Mouse (Mus musculus) neural tube, embryonic 15.5 days (tissue): Measurements from ENCODE around the gene Cdkn2aipnl. TPM values are rescaled to one million over a fixed set of nuclear protein-coding genes. Genes with fewer than 3 reads are reported as not detected.

Experiments
- ATAC-seq: fragments of 200-750 bp; cut with Nextera tagmentation; 2 replicates; pipeline ENCODE4 v1.8.0; 2017; ENCODE audit warnings: mild to moderate bottlenecking, moderate TSS enrichment, moderate library complexity; ENCODE audit not compliant: low FRiP score
- H3K27ac ChIP-seq: fragments of 300-500 bp; sonication (generic); replicated peaks from 2 replicates; pipeline ENCODE4 v1.5.1; 2015; ENCODE audit warnings: mild to moderate bottlenecking, inconsistent platforms
- H3K27me3 ChIP-seq: fragments of 300-500 bp; sonication (generic); replicated peaks from 2 replicates; pipeline ENCODE4 v1.6.1; 2015; ENCODE audit warnings: inconsistent platforms
- H3K36me3 ChIP-seq: fragments of 300-500 bp; sonication (generic); 2 replicates; pipeline ENCODE4 v1.6.1; 2015; ENCODE audit warnings: inconsistent platforms
- H3K4me1 ChIP-seq: fragments of 300-500 bp; sonication (generic); 2 replicates; pipeline ENCODE4 v1.6.1; 2015; ENCODE audit warnings: inconsistent platforms
- H3K4me2 ChIP-seq: fragments of 300-500 bp; sonication (generic); 2 replicates; pipeline ENCODE4 v1.6.1; 2015; ENCODE audit warnings: inconsistent platforms, mild to moderate bottlenecking, moderate library complexity
- H3K4me3 ChIP-seq: fragments of 300-500 bp; sonication (generic); replicated peaks from 2 replicates; pipeline ENCODE4 v1.5.1; 2015; ENCODE audit warnings: mild to moderate bottlenecking, inconsistent platforms
- H3K9ac ChIP-seq: fragments of 300-500 bp; sonication (generic); replicated peaks from 2 replicates; pipeline ENCODE4 v1.6.1; 2015; ENCODE audit warnings: mild to moderate bottlenecking, inconsistent platforms
- H3K9me3 ChIP-seq: fragments of 300-500 bp; sonication (generic); replicated peaks from 2 replicates; pipeline ENCODE4 v1.6.1; 2016; ENCODE audit warnings: inconsistent platforms
- WGBS: fragments of 180-500 bp; shearing (Covaris S2); methylation state at CpG from one replicate; pipeline ENCODE4 v1.1.7; 2015; ENCODE audit warnings: mixed read lengths; 5-methylcytosine and 5-hydroxymethylcytosine counted together
- polyA plus RNA-seq: library from polyadenylated mRNA; unstranded; fragments of >200 nt; fragmentation: Nextera tagmentation; extraction: Ambion mirVana; gene quantifications from 2 replicates; pipeline ENCODE4 v1.2.1, GENCODE M21; 2015

The Cdkn2aipnl gene
- polyA plus RNA-seq, 1 experiment from 2014 or later, result 124 TPM

- H3K27ac ChIP-seq, result peak overlapping the region; percentile 99
- H3K36me3 ChIP-seq, result peaks cover 24% of the 10 kb centered on the region
- under 1% methylated on average over 29 of the region's 29 CpGs for WGBS
- peak overlapping the region; percentile 94 for H3K4me2 ChIP-seq
- H3K9me3 ChIP-seq, result no peaks in the 10 kb centered on the region
- H3K9ac ChIP-seq, result peak overlapping the region; percentile 99
- no peaks in the 10 kb centered on the region for H3K27me3 ChIP-seq
- ATAC-seq, result peak; percentile 66
- peak overlapping the region; percentile 98 for H3K4me3 ChIP-seq
- peaks cover 52% of the 10 kb centered on the region for H3K4me1 ChIP-seq
Measured at GRCm38 (mm10) chr11:51999611-52000289, 32.3 kb downstream of the Cdkn2aipnl start.

- Histone ChIP-seq H3K4me2 (peak within 1 kb of the TSS; percentile 94), H3K4me3 (peak within 1 kb of the TSS; percentile 98), H3K9ac (peak within 1 kb of the TSS; percentile 99), H3K9me3 (no peaks in the 10 kb centered on the region), H3K27ac (peak within 1 kb of the TSS; percentile 99), H3K4me1 (peaks cover 53% of the 10 kb centered on the region), H3K36me3 (peaks cover 17% of the 10 kb centered on the region), H3K27me3 (no peaks in the 10 kb centered on the region)
- WGBS, result under 1% methylated on average over 63 of the region's 63 CpGs
- ATAC-seq, result peak; percentile 84
Measured at GRCm38 (mm10) chr11:52000290-52000962, 33.0 kb downstream of the Cdkn2aipnl start, which contains the start of gene Ube2b. Gene Ube2b (minus strand): TSS chr11:52000762.

GRCm38 (mm10) chr11:52001341-52001740 lies 33.9 kb downstream of the Cdkn2aipnl start:
- Histone ChIP-seq H3K4me2 (peak overlapping the region; percentile 94), H3K4me1 (peaks cover 55% of the 10 kb centered on the region), H3K4me3 (peak overlapping the region; percentile 98), H3K27ac (peak overlapping the region; percentile 99), H3K9ac (peak overlapping the region; percentile 44; the same call in 1 of the 2 replicates), H3K27me3 (no peaks in the 10 kb centered on the region), H3K36me3 (peaks cover 9% of the 10 kb centered on the region), H3K9me3 (no peaks in the 10 kb centered on the region)
- ATAC-seq, result no peak
- WGBS, result 71% methylated on average over 10 of the region's 10 CpGs

GRCm38 (mm10) chr11:52001861-52002260 lies 34.4 kb downstream of the Cdkn2aipnl start:
- Histone ChIP-seq H3K4me3 (no peak overlapping the region), H3K36me3 (peaks cover 5% of the 10 kb centered on the region), H3K27me3 (no peaks in the 10 kb centered on the region), H3K4me1 (peaks cover 55% of the 10 kb centered on the region), H3K27ac (no peak overlapping the region), H3K9me3 (no peaks in the 10 kb centered on the region), H3K9ac (no peak overlapping the region), H3K4me2 (0 out of 2 replicates have a peak overlapping the region, but pooled peaks have one; percentile 94)
- WGBS, result 96% methylated on average over 8 of the region's 8 CpGs
- ATAC-seq, result no peak

- 78% methylated on average over 13 of the region's 13 CpGs for WGBS
- no peak for ATAC-seq
- Histone ChIP-seq H3K36me3 (no peaks in the 10 kb centered on the region), H3K4me1 (peaks cover 44% of the 10 kb centered on the region), H3K27ac (peak overlapping the region; percentile 94), H3K4me3 (peak overlapping the region; percentile 93), H3K27me3 (no peaks in the 10 kb centered on the region), H3K4me2 (peak overlapping the region; percentile 66), H3K9ac (no peak overlapping the region), H3K9me3 (no peaks in the 10 kb centered on the region)
Measured at GRCm38 (mm10) chr11:52002842-52003504, 35.5 kb downstream of the Cdkn2aipnl start.

- Histone ChIP-seq H3K4me3 (peak overlapping the region; percentile 93), H3K4me2 (peak overlapping the region; percentile 66), H3K27ac (peak overlapping the region; percentile 94), H3K9ac (peak overlapping the region; percentile 62), H3K9me3 (no peaks in the 10 kb centered on the region), H3K36me3 (no peaks in the 10 kb centered on the region), H3K27me3 (no peaks in the 10 kb centered on the region), H3K4me1 (peaks cover 39% of the 10 kb centered on the region)
- 19% methylated on average over 4 of the region's 4 CpGs for WGBS
- no peak for ATAC-seq
Measured at GRCm38 (mm10) chr11:52003505-52003771, 36.0 kb downstream of the Cdkn2aipnl start.

GRCm38 (mm10) chr11:52003772-52004528 lies 36.5 kb downstream of the Cdkn2aipnl start, which contains the start of gene Cdkl3:
Gene Cdkl3 (plus strand): TSS chr11:52004221.
- Histone ChIP-seq H3K9ac (peak within 1 kb of the TSS; percentile 92), H3K4me3 (peak within 1 kb of the TSS; percentile 93), H3K27ac (peak within 1 kb of the TSS; percentile 94), H3K9me3 (no peaks in the 10 kb centered on the region), H3K4me2 (peak within 1 kb of the TSS; percentile 66), H3K27me3 (no peaks in the 10 kb centered on the region), H3K4me1 (peaks cover 34% of the 10 kb centered on the region), H3K36me3 (no peaks in the 10 kb centered on the region)
- peak; percentile 87 for ATAC-seq
- under 1% methylated on average over 49 of the region's 51 CpGs for WGBS

GRCm38 (mm10) chr11:52005586-52005985 lies 38.1 kb downstream of the Cdkn2aipnl start:
- H3K9me3 ChIP-seq, result no peaks in the 10 kb centered on the region
- H3K4me2 ChIP-seq, result peak overlapping the region; percentile 25
- no peaks in the 10 kb centered on the region for H3K27me3 ChIP-seq
- no peak overlapping the region for H3K27ac ChIP-seq
- H3K9ac ChIP-seq, result 0 out of 2 replicates have a peak overlapping the region, but pooled peaks have one; percentile 4
- WGBS, result 54% methylated on average over 2 of the region's 2 CpGs
- peaks cover 28% of the 10 kb centered on the region for H3K4me1 ChIP-seq
- H3K36me3 ChIP-seq, result no peaks in the 10 kb centered on the region
- ATAC-seq, result no peak
- no peak overlapping the region; the same call in 1 of the 2 replicates for H3K4me3 ChIP-seq

- H3K27ac ChIP-seq, result no peak overlapping the region
- ATAC-seq, result no peak
- no peak overlapping the region for H3K9ac ChIP-seq
- H3K27me3 ChIP-seq, result no peaks in the 10 kb centered on the region
- peaks cover 4% of the 10 kb centered on the region; the same call in 1 of the 2 replicates for H3K4me1 ChIP-seq
- 92% methylated on average over 11 of the region's 11 CpGs for WGBS
- H3K4me2 ChIP-seq, result no peak overlapping the region
- no peak overlapping the region for H3K4me3 ChIP-seq
- no peaks in the 10 kb centered on the region for H3K9me3 ChIP-seq
- peaks cover 9% of the 10 kb centered on the region; the same call in 1 of the 2 replicates for H3K36me3 ChIP-seq
Measured at GRCm38 (mm10) chr11:52011011-52011410, 43.5 kb downstream of the Cdkn2aipnl start.

GRCm38 (mm10) chr11:52011541-52011940 lies 44.1 kb downstream of the Cdkn2aipnl start:
- no peaks in the 10 kb centered on the region for H3K9me3 ChIP-seq
- H3K4me3 ChIP-seq, result no peak overlapping the region
- peaks cover 9% of the 10 kb centered on the region; the same call in 1 of the 2 replicates for H3K36me3 ChIP-seq
- 70% methylated on average over 5 of the region's 5 CpGs for WGBS
- no peak overlapping the region for H3K4me2 ChIP-seq
- no peak for ATAC-seq
- no peak overlapping the region for H3K9ac ChIP-seq
- H3K27me3 ChIP-seq, result no peaks in the 10 kb centered on the region
- H3K27ac ChIP-seq, result no peak overlapping the region
- no peaks in the 10 kb centered on the region for H3K4me1 ChIP-seq

GRCm38 (mm10) chr11:52018217-52018616 lies 50.8 kb downstream of the Cdkn2aipnl start:
- Histone ChIP-seq H3K4me2 (no peak overlapping the region), H3K9ac (no peak overlapping the region), H3K27ac (no peak overlapping the region), H3K4me3 (no peak overlapping the region), H3K9me3 (no peaks in the 10 kb centered on the region), H3K4me1 (no peaks in the 10 kb centered on the region), H3K27me3 (no peaks in the 10 kb centered on the region), H3K36me3 (peaks cover 12% of the 10 kb centered on the region; the same call in 1 of the 2 replicates)
- 89% methylated on average over 9 of the region's 9 CpGs for WGBS
- ATAC-seq, result no peak
